Mouse (Mus musculus): Measurements from ENCODE around the gene Cxxc4. TPM values are rescaled to one million over a fixed set of nuclear protein-coding genes. Genes with fewer than 3 reads are reported as not detected.
"Not testable (repeated sequence)": the region's sequence is repeated elsewhere in the genome, so short reads cannot be mapped to it uniquely, and the experiment has no call there.

Gene Cxxc4
- 20.6 and 29.1 TPM in 2 replicates for polyA plus RNA-seq (2015; fragmentation: Nextera tagmentation; extraction: Ambion mirVana)

DNA sequence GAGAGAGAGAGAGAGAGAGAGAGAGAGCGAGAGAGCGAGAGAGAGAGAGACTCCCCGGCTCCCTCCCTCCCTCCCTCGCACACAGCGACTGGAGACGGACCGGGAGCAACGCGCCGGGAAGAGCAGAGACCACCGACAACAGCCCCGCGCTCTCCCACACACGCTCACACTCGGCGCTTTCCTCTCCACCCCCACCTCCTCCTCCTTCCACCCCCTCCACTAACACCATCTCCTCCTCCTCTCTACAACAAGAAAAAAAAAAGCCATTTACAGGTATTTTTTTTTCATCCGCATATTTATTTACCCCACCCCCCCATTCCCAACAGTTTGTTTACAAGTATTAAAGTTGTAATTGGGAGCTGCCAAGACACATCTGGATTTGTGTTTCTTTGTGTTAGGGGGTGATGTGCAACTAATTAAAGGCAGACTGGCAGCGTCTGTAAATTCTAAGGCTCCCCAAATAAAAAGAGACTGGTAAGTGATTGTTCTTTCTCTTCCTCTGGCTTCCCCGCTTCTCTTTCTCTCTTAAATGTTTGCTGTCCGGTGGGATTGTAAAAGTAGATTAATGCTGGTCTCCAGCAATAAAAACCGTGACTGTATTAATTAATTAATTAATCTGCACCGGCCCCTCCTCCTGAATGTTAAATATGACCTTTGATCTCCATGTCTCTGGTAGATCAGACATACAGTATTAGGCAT, at the start of gene Cxxc4:
TSS of gene Cxxc4 (plus strand) at position 71 of the 699 bp plus-strand sequence.
- peak within 1 kb of the TSS; percentile 67 for H3K4me3 ChIP-seq (ENCODE audit: low read length)
- H3K27ac ChIP-seq (ENCODE audit: low read depth, low read length), result peak within 1 kb of the TSS; percentile 86
- WGBS, result 3% methylated on average over 10 of the region's 22 CpGs
- no peaks in the 10 kb centered on the region for H3K9me3 ChIP-seq (ENCODE audit: control insufficient read depth, low read length)
- H3K36me3 ChIP-seq (ENCODE audit: control insufficient read depth, insufficient read depth, low read length), result no peaks in the 10 kb centered on the region
- H3K4me1 ChIP-seq (ENCODE audit: control insufficient read depth, insufficient read depth, low read depth, low read length), result no peaks in the 10 kb centered on the region
- H3K27me3 ChIP-seq (replicated peaks; ENCODE audit: control insufficient read depth, insufficient read depth, low read length), result no peaks in the 10 kb centered on the region
- peak within 1 kb of the TSS; percentile 68 for H3K9ac ChIP-seq (ENCODE audit: low read depth, low read length)
- H3K4me2 ChIP-seq (ENCODE audit: low read length), result peak within 1 kb of the TSS; percentile 86
- peak; percentile 79 for ATAC-seq

DNA sequence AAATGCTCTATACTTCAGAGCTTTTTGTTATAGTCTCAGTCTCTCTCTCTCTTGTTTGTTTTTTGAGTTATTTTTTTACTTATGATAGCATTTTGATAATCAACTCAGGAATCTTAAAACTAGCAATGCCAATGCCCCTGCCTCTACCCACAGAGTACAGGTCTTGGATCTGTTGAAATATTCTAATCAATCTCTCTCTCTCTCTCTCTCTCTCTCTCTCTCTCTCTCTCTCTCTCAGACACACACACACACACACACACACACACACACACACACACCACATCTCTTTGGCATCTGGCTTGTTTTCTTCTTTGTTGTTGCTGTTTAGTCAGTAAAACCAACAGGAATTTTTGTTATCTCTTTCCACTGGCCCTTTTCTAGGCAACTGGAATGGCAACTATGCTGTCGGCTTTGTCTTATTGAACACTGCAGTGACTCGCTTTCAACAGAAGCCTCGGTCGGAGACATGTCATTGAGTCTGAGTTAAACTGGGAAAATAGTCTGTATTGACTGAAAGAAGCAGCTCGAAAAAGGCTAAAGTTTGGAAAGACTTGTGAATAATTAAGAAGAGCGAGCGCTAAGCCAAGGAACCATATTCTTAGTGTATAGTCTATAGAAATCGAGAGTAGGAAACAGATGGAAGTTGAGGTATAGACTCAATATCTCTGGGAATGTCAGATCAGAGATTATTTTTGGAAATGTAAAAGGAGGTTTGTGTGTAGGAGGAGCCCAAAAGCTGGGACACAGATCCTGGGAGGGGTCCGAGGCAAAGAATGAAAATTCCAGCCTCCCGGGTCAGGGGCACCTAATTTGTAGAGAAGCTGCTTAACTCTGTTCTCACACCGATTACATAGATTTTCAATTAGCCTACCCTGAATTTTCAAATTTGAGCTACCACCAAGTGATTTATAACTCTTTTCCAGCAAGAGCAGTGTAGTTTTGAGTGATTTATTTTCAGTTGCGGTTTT, 47.0 kb upstream of the Cxxc4 start:
- Histone ChIP-seq H3K9ac (ENCODE audit: low read depth, low read length) (no peak overlapping the region), H3K9me3 (ENCODE audit: control insufficient read depth, low read length) (no peaks in the 10 kb centered on the region), H3K4me2 (ENCODE audit: low read length) (peak overlapping the region; percentile 53), H3K27me3 (replicated peaks; ENCODE audit: control insufficient read depth, insufficient read depth, low read length) (no peaks in the 10 kb centered on the region), H3K36me3 (ENCODE audit: control insufficient read depth, insufficient read depth, low read length) (no peaks in the 10 kb centered on the region), H3K4me1 (ENCODE audit: control insufficient read depth, insufficient read depth, low read depth, low read length) (no peaks in the 10 kb centered on the region), H3K27ac (ENCODE audit: low read depth, low read length) (no peak overlapping the region), H3K4me3 (ENCODE audit: low read length) (peak overlapping the region; percentile 25)
- ATAC-seq, result no peak
- WGBS, result 45% methylated on average over 12 of the region's 12 CpGs

DNA sequence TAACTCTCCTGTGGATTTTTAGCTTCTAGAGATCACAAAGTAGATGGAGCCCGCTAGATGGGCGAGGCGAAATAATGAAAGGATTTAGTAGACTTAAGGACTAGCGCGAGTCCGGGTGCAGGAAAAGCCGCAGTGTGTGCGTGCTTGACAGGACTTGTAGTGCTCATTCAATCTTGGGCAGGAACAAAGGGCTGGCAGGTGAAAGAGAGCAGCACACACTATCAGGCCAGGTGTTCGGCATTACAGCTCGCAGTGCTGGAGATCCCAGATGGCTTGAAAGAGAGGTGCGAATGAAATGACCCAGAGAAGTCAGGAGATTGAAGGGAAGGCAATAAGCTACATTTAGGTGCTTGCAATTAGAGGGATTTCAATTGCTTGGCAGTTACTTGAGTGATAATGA, 46.2 kb upstream of the Cxxc4 start:
- peak overlapping the region; percentile 53 for H3K4me2 ChIP-seq (ENCODE audit: low read length)
- 42% methylated on average over 11 of the region's 11 CpGs for WGBS
- peak overlapping the region; percentile 25 for H3K4me3 ChIP-seq (ENCODE audit: low read length)
- no peaks in the 10 kb centered on the region for H3K4me1 ChIP-seq (ENCODE audit: control insufficient read depth, insufficient read depth, low read depth, low read length)
- H3K9ac ChIP-seq (ENCODE audit: low read depth, low read length), result peak overlapping the region; percentile 2; the same call in 1 of the 2 replicates
- no peak overlapping the region for H3K27ac ChIP-seq (ENCODE audit: low read depth, low read length)
- no peaks in the 10 kb centered on the region for H3K27me3 ChIP-seq (replicated peaks; ENCODE audit: control insufficient read depth, insufficient read depth, low read length)
- ATAC-seq, result peak; percentile 60; the same call in 1 of the 2 replicates
- H3K9me3 ChIP-seq (ENCODE audit: control insufficient read depth, low read length), result no peaks in the 10 kb centered on the region
- no peaks in the 10 kb centered on the region for H3K36me3 ChIP-seq (ENCODE audit: control insufficient read depth, insufficient read depth, low read length)

- Histone ChIP-seq H3K27ac (ENCODE audit: low read depth, low read length) (no peak overlapping the region), H3K4me2 (ENCODE audit: low read length) (no peak overlapping the region), H3K9me3 (ENCODE audit: control insufficient read depth, low read length) (no peaks in the 10 kb centered on the region), H3K4me3 (ENCODE audit: low read length) (no peak overlapping the region), H3K36me3 (ENCODE audit: control insufficient read depth, insufficient read depth, low read length) (no peaks in the 10 kb centered on the region), H3K9ac (ENCODE audit: low read depth, low read length) (no peak overlapping the region), H3K4me1 (ENCODE audit: control insufficient read depth, insufficient read depth, low read depth, low read length) (no peaks in the 10 kb centered on the region), H3K27me3 (replicated peaks; ENCODE audit: control insufficient read depth, insufficient read depth, low read length) (no peaks in the 10 kb centered on the region)
- WGBS, result 70% methylated on average over 9 of the region's 9 CpGs
- ATAC-seq, result no peak
Measured at GRCm38 (mm10) chr3:134199892-134200291, 36.4 kb upstream of the Cxxc4 start.

DNA sequence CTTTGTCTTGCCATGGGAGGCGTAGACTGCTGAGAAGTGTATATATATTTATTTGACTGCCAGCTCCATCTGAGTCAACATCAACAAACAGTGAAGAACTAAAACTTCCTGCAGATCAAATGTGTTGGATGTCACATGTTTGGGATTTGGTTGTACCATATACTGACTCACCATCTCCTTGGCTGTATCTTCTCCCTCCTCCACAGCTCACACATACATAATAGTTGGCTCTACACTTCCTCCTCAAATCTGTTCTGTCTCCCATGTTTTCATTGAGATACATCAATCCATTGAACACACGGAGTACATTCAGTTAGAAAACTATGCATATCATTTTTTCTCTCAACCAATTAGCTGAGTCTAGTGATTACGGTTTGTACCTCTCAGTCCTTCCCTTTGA, 29.7 kb upstream of the Cxxc4 start:
- WGBS, result 96% methylated on average over 3 of the region's 3 CpGs
- H3K9ac ChIP-seq (ENCODE audit: low read depth, low read length), result no peak overlapping the region
- no peak for ATAC-seq

GRCm38 (mm10) chr3:134210950-134211349, 25.3 kb upstream of the Cxxc4 start:
- Histone ChIP-seq H3K27ac (ENCODE audit: low read depth, low read length) (no peak overlapping the region), H3K4me3 (ENCODE audit: low read length) (no peak overlapping the region), H3K4me2 (ENCODE audit: low read length) (no peak overlapping the region), H3K4me1 (ENCODE audit: control insufficient read depth, insufficient read depth, low read depth, low read length) (no peaks in the 10 kb centered on the region), H3K9me3 (ENCODE audit: control insufficient read depth, low read length) (no peaks in the 10 kb centered on the region), H3K36me3 (ENCODE audit: control insufficient read depth, insufficient read depth, low read length) (no peaks in the 10 kb centered on the region), H3K27me3 (replicated peaks; ENCODE audit: control insufficient read depth, insufficient read depth, low read length) (no peaks in the 10 kb centered on the region), H3K9ac (ENCODE audit: low read depth, low read length) (no peak overlapping the region)
- WGBS, result 78% methylated on average over 6 of the region's 6 CpGs
- no peak for ATAC-seq

More for the DNA sequence above, 29.7 kb upstream of the Cxxc4 start:
- no peak overlapping the region for H3K27ac ChIP-seq (ENCODE audit: low read depth, low read length)
- H3K4me1 ChIP-seq (ENCODE audit: control insufficient read depth, insufficient read depth, low read depth, low read length), result no peaks in the 10 kb centered on the region
- H3K36me3 ChIP-seq (ENCODE audit: control insufficient read depth, insufficient read depth, low read length), result no peaks in the 10 kb centered on the region
- no peak overlapping the region for H3K4me3 ChIP-seq (ENCODE audit: low read length)
- no peaks in the 10 kb centered on the region for H3K27me3 ChIP-seq (replicated peaks; ENCODE audit: control insufficient read depth, insufficient read depth, low read length)
- H3K9me3 ChIP-seq (ENCODE audit: control insufficient read depth, low read length), result no peaks in the 10 kb centered on the region
- H3K4me2 ChIP-seq (ENCODE audit: low read length), result no peak overlapping the region

- H3K4me3 ChIP-seq (ENCODE audit: low read length); H3K4me2 ChIP-seq (ENCODE audit: low read length); H3K9ac ChIP-seq (ENCODE audit: low read depth, low read length): not testable (repeated sequence)
Measured at GRCm38 (mm10) chr3:134219881-134220280, 16.4 kb upstream of the Cxxc4 start.

GRCm38 (mm10) chr3:134221002-134221401, 15.3 kb upstream of the Cxxc4 start:
- ATAC-seq, result no peak
- H3K4me2 ChIP-seq (ENCODE audit: low read length), result no peak overlapping the region
- no peak overlapping the region for H3K9ac ChIP-seq (ENCODE audit: low read depth, low read length)
- no peaks in the 10 kb centered on the region for H3K9me3 ChIP-seq (ENCODE audit: control insufficient read depth, low read length)
- H3K36me3 ChIP-seq (ENCODE audit: control insufficient read depth, insufficient read depth, low read length), result no peaks in the 10 kb centered on the region
- H3K4me1 ChIP-seq (ENCODE audit: control insufficient read depth, insufficient read depth, low read depth, low read length), result no peaks in the 10 kb centered on the region
- H3K27me3 ChIP-seq (replicated peaks; ENCODE audit: control insufficient read depth, insufficient read depth, low read length), result no peaks in the 10 kb centered on the region
- no peak overlapping the region for H3K27ac ChIP-seq (ENCODE audit: low read depth, low read length)
- no peak overlapping the region for H3K4me3 ChIP-seq (ENCODE audit: low read length)
- 65% methylated on average over 2 of the region's 2 CpGs for WGBS

More at GRCm38 (mm10) chr3:134219881-134220280, 16.4 kb upstream of the Cxxc4 start:
- not testable (repeated sequence) for ATAC-seq; H3K36me3 ChIP-seq (ENCODE audit: control insufficient read depth, insufficient read depth, low read length); H3K9me3 ChIP-seq (ENCODE audit: control insufficient read depth, low read length); H3K4me1 ChIP-seq (ENCODE audit: control insufficient read depth, insufficient read depth, low read depth, low read length); H3K27ac ChIP-seq (ENCODE audit: low read depth, low read length); H3K27me3 ChIP-seq (replicated peaks; ENCODE audit: control insufficient read depth, insufficient read depth, low read length)

DNA sequence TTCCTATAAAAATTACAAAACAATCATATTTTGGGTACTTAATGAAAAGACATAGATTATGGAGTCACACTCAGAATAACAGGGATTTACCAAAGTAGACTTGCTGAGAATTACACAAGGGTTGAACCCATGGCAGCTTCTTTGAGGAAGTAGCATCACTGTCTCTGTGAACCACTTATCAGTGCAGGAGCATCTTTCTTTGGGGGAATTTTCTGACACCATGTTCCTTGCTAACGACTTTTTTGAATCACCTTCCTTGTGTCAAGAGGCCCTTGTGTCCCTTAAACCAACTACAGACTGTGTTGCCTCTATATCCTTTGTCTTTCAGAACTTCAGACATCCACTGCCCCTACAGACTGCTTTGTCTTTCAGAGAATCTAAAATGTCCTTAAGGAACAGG, 13.7 kb upstream of the Cxxc4 start:
- no peaks in the 10 kb centered on the region for H3K4me1 ChIP-seq (ENCODE audit: control insufficient read depth, insufficient read depth, low read depth, low read length)
- no peak for ATAC-seq
- no peak overlapping the region for H3K27ac ChIP-seq (ENCODE audit: low read depth, low read length)
- H3K36me3 ChIP-seq (ENCODE audit: control insufficient read depth, insufficient read depth, low read length), result no peaks in the 10 kb centered on the region
- no peak overlapping the region for H3K9ac ChIP-seq (ENCODE audit: low read depth, low read length)
- no peaks in the 10 kb centered on the region for H3K27me3 ChIP-seq (replicated peaks; ENCODE audit: control insufficient read depth, insufficient read depth, low read length)
- no peak overlapping the region for H3K4me3 ChIP-seq (ENCODE audit: low read length)
- WGBS, result 72% methylated on average over 1 of the region's 1 CpGs
- H3K9me3 ChIP-seq (ENCODE audit: control insufficient read depth, low read length), result no peaks in the 10 kb centered on the region
- no peak overlapping the region for H3K4me2 ChIP-seq (ENCODE audit: low read length)
